Mouse (Mus musculus): ENCODE results near the gene Tm7sf2. TPM values are rescaled to one million over a fixed set of nuclear protein-coding genes. Genes with fewer than 3 reads are reported as not detected.
A peak's percentile ranks its signal among the peaks of the same experiment; 100 is the strongest.

Tm7sf2 gene
- polyA plus RNA-seq, 1 experiment from 2014 or later, result 7.8 TPM

GRCm38 (mm10) chr19:6038326-6038725, 29.8 kb downstream of the Tm7sf2 start:
- no peaks in the 10 kb centered on the region for H3K27me3 ChIP-seq (replicated peaks)
- no peak for ATAC-seq (ENCODE audit: extremely low read depth, insufficient number of reproducible peaks, low FRiP score, low TSS enrichment)
- WGBS, result 71% methylated on average over 7 of the region's 7 CpGs

GRCm38 (mm10) chr19:6037695-6038094, 30.5 kb downstream of the Tm7sf2 start:
- Histone ChIP-seq H3K27ac (replicated peaks) (no peak overlapping the region), H3K4me3 (no peak overlapping the region), H3K4me1 (no peaks in the 10 kb centered on the region), H3K36me3 (no peaks in the 10 kb centered on the region), H3K9ac (no peak overlapping the region), H3K27me3 (replicated peaks) (no peaks in the 10 kb centered on the region), H3K4me2 (no peak overlapping the region), H3K9me3 (no peaks in the 10 kb centered on the region)
- ATAC-seq (ENCODE audit: extremely low read depth, insufficient number of reproducible peaks, low FRiP score, low TSS enrichment), result no peak

More at GRCm38 (mm10) chr19:6038326-6038725, 29.8 kb downstream of the Tm7sf2 start:
- H3K4me2 ChIP-seq, result no peak overlapping the region
- no peaks in the 10 kb centered on the region for H3K4me1 ChIP-seq
- no peaks in the 10 kb centered on the region for H3K9me3 ChIP-seq
- no peak overlapping the region for H3K9ac ChIP-seq
- no peak overlapping the region for H3K27ac ChIP-seq (replicated peaks)
- no peaks in the 10 kb centered on the region for H3K36me3 ChIP-seq
- no peak overlapping the region for H3K4me3 ChIP-seq

- Histone ChIP-seq H3K4me3 (no peak overlapping the region), H3K9ac (no peak overlapping the region), H3K9me3 (no peaks in the 10 kb centered on the region), H3K36me3 (no peaks in the 10 kb centered on the region), H3K4me1 (no peaks in the 10 kb centered on the region), H3K27me3 (replicated peaks) (peaks cover 4% of the 10 kb centered on the region; the same call in 1 of the 2 replicates), H3K4me2 (no peak overlapping the region), H3K27ac (replicated peaks) (no peak overlapping the region)
- ATAC-seq (ENCODE audit: extremely low read depth, insufficient number of reproducible peaks, low FRiP score, low TSS enrichment), result no peak
- WGBS, result 68% methylated on average over 9 of the region's 9 CpGs
Observed at GRCm38 (mm10) chr19:6035966-6036585, 32.1 kb downstream of the Tm7sf2 start.

GRCm38 (mm10) chr19:6030520-6031280, 37.5 kb downstream of the Tm7sf2 start:
- WGBS, result 66% methylated on average over 14 of the region's 14 CpGs
- H3K36me3 ChIP-seq, result no peaks in the 10 kb centered on the region
- no peaks in the 10 kb centered on the region for H3K4me1 ChIP-seq
- H3K27me3 ChIP-seq (replicated peaks), result peaks cover 8% of the 10 kb centered on the region; the same call in 1 of the 2 replicates
- H3K4me2 ChIP-seq, result no peak overlapping the region
- H3K27ac ChIP-seq (replicated peaks), result no peak overlapping the region
- H3K9ac ChIP-seq, result no peak overlapping the region
- H3K4me3 ChIP-seq, result no peak overlapping the region
- H3K9me3 ChIP-seq, result no peaks in the 10 kb centered on the region
- no peak for ATAC-seq (ENCODE audit: extremely low read depth, insufficient number of reproducible peaks, low FRiP score, low TSS enrichment)

- peaks cover 8% of the 10 kb centered on the region; the same call in 1 of the 2 replicates for H3K27me3 ChIP-seq (replicated peaks)
- no peaks in the 10 kb centered on the region for H3K9me3 ChIP-seq
- no peak for ATAC-seq (ENCODE audit: extremely low read depth, insufficient number of reproducible peaks, low FRiP score, low TSS enrichment)
- H3K4me3 ChIP-seq, result no peak overlapping the region
- H3K4me1 ChIP-seq, result no peaks in the 10 kb centered on the region
- 76% methylated on average over 9 of the region's 9 CpGs for WGBS
- no peak overlapping the region for H3K9ac ChIP-seq
- H3K27ac ChIP-seq (replicated peaks), result no peak overlapping the region
- no peak overlapping the region for H3K4me2 ChIP-seq
- H3K36me3 ChIP-seq, result no peaks in the 10 kb centered on the region
Observed at GRCm38 (mm10) chr19:6029426-6029825, 38.7 kb downstream of the Tm7sf2 start.

- Histone ChIP-seq H3K9me3 (no peaks in the 10 kb centered on the region), H3K4me1 (no peaks in the 10 kb centered on the region), H3K9ac (no peak overlapping the region), H3K36me3 (no peaks in the 10 kb centered on the region), H3K4me3 (no peak overlapping the region), H3K27me3 (replicated peaks) (peaks cover 8% of the 10 kb centered on the region; the same call in 1 of the 2 replicates), H3K4me2 (no peak overlapping the region), H3K27ac (replicated peaks) (no peak overlapping the region)
- 78% methylated on average over 6 of the region's 6 CpGs for WGBS
- no peak for ATAC-seq (ENCODE audit: extremely low read depth, insufficient number of reproducible peaks, low FRiP score, low TSS enrichment)
Observed at GRCm38 (mm10) chr19:6028991-6029390, 39.2 kb downstream of the Tm7sf2 start.

- Histone ChIP-seq H3K9me3 (no peaks in the 10 kb centered on the region), H3K9ac (no peak overlapping the region), H3K27me3 (replicated peaks) (0 out of 2 replicates have a peak, but pooled peaks cover 4% of the 10 kb centered on the region), H3K36me3 (no peaks in the 10 kb centered on the region), H3K4me1 (no peaks in the 10 kb centered on the region), H3K4me3 (no peak overlapping the region), H3K27ac (replicated peaks) (no peak overlapping the region), H3K4me2 (no peak overlapping the region)
- 72% methylated on average over 7 of the region's 7 CpGs for WGBS
- no peak for ATAC-seq (ENCODE audit: extremely low read depth, insufficient number of reproducible peaks, low FRiP score, low TSS enrichment)
Observed at GRCm38 (mm10) chr19:6023930-6024329, 44.2 kb downstream of the Tm7sf2 start.

GRCm38 (mm10) chr19:6023059-6023458, 45.1 kb downstream of the Tm7sf2 start:
- no peak overlapping the region for H3K9ac ChIP-seq
- H3K36me3 ChIP-seq, result no peaks in the 10 kb centered on the region
- no peaks in the 10 kb centered on the region for H3K9me3 ChIP-seq
- no peak overlapping the region for H3K27ac ChIP-seq (replicated peaks)
- H3K27me3 ChIP-seq (replicated peaks), result 0 out of 2 replicates have a peak, but pooled peaks cover 4% of the 10 kb centered on the region
- ATAC-seq (ENCODE audit: extremely low read depth, insufficient number of reproducible peaks, low FRiP score, low TSS enrichment), result no peak
- H3K4me1 ChIP-seq, result no peaks in the 10 kb centered on the region
- 49% methylated on average over 8 of the region's 8 CpGs for WGBS
- H3K4me3 ChIP-seq, result no peak overlapping the region
- no peak overlapping the region for H3K4me2 ChIP-seq

- Histone ChIP-seq H3K4me3 (no peak overlapping the region), H3K36me3 (no peaks in the 10 kb centered on the region), H3K27me3 (replicated peaks) (peaks cover 7% of the 10 kb centered on the region), H3K4me2 (no peak overlapping the region), H3K27ac (replicated peaks) (no peak overlapping the region), H3K9ac (no peak overlapping the region), H3K9me3 (no peaks in the 10 kb centered on the region), H3K4me1 (peaks cover 11% of the 10 kb centered on the region)
- WGBS, result 46% methylated on average over 3 of the region's 3 CpGs
- no peak for ATAC-seq (ENCODE audit: extremely low read depth, insufficient number of reproducible peaks, low FRiP score, low TSS enrichment)
Observed at GRCm38 (mm10) chr19:6020276-6020675, 47.9 kb downstream of the Tm7sf2 start.

- Histone ChIP-seq H3K27me3 (replicated peaks) (peaks cover 7% of the 10 kb centered on the region), H3K9me3 (no peaks in the 10 kb centered on the region), H3K4me2 (no peak overlapping the region), H3K9ac (no peak overlapping the region), H3K36me3 (no peaks in the 10 kb centered on the region), H3K4me3 (no peak overlapping the region), H3K27ac (replicated peaks) (no peak overlapping the region), H3K4me1 (peaks cover 20% of the 10 kb centered on the region)
- ATAC-seq (ENCODE audit: extremely low read depth, insufficient number of reproducible peaks, low FRiP score, low TSS enrichment), result no peak
- WGBS, result 27% methylated on average over 15 of the region's 15 CpGs
Observed at GRCm38 (mm10) chr19:6018142-6019089, 49.8 kb downstream of the Tm7sf2 start.

- Histone ChIP-seq H3K4me1 (peaks cover 20% of the 10 kb centered on the region), H3K4me3 (no peak overlapping the region), H3K36me3 (no peaks in the 10 kb centered on the region), H3K27me3 (replicated peaks) (peaks cover 7% of the 10 kb centered on the region), H3K4me2 (peak overlapping the region; percentile 81), H3K27ac (replicated peaks) (no peak overlapping the region), H3K9ac (peak overlapping the region; percentile 77; the same call in 1 of the 2 replicates), H3K9me3 (no peaks in the 10 kb centered on the region)
- ATAC-seq (ENCODE audit: extremely low read depth, insufficient number of reproducible peaks, low FRiP score, low TSS enrichment), result no peak
- WGBS, result 36% methylated on average over 7 of the region's 7 CpGs
Observed at GRCm38 (mm10) chr19:6016532-6016931, 51.6 kb downstream of the Tm7sf2 start.
